Mouse (Mus musculus) large intestine, adult 2 months (tissue): ENCODE measurements around the gene Map3k7cl. TPM values are rescaled to one million over a fixed set of nuclear protein-coding genes. Genes with fewer than 3 reads are reported as not detected.

ENCODE experiments used
- DNase-seq: peaks from one replicate; pipeline ENCODE4 v3.0.0-alpha.2; 2012; ENCODE audit warnings: low read depth, low spot score
- WGBS: fragments of 180-500 bp; shearing (Covaris S2); methylation state at CpG from one replicate; pipeline ENCODE4 v1.1.7; 2018; 5-methylcytosine and 5-hydroxymethylcytosine counted together
- polyA plus RNA-seq: library from polyadenylated mRNA; depleted of rRNA; stranded (reverse); fragments of >200 nt; gene quantifications from 2 replicates; pipeline ENCODE4 v1.2.3, GENCODE M21; 2012

Map3k7cl gene
- polyA plus RNA-seq, 1 experiment: 0.41 TPM

GRCm38 (mm10) chr16:87582776-87583175 lies 29.6 kb downstream of the Map3k7cl start:
- 78% methylated on average over 6 of the region's 6 CpGs for WGBS
- DNase-seq: no peak

- DNase-seq: no peak
- WGBS: 62% methylated on average over 7 of the region's 7 CpGs
Measured at GRCm38 (mm10) chr16:87584618-87585017, 31.5 kb downstream of the Map3k7cl start.

GRCm38 (mm10) chr16:87585548-87586262 lies 32.6 kb downstream of the Map3k7cl start:
- 71% methylated on average over 8 of the region's 8 CpGs for WGBS
- no peak for DNase-seq

GRCm38 (mm10) chr16:87587843-87588242 lies 34.7 kb downstream of the Map3k7cl start:
- 91% methylated on average over 8 of the region's 8 CpGs for WGBS
- DNase-seq: no peak

GRCm38 (mm10) chr16:87594145-87594544 lies 41.0 kb downstream of the Map3k7cl start:
- no peak for DNase-seq
- 69% methylated on average over 10 of the region's 10 CpGs for WGBS

- DNase-seq: no peak
- 83% methylated on average over 12 of the region's 12 CpGs for WGBS
Measured at GRCm38 (mm10) chr16:87595149-87595548, 42.0 kb downstream of the Map3k7cl start.

- peak; percentile 65 for DNase-seq
- 17% methylated on average over 17 of the region's 17 CpGs for WGBS
Measured at GRCm38 (mm10) chr16:87602717-87603526, 49.8 kb downstream of the Map3k7cl start.

- WGBS: 27% methylated on average over 9 of the region's 9 CpGs
- no peak for DNase-seq
Measured at GRCm38 (mm10) chr16:87604002-87604401, 50.9 kb downstream of the Map3k7cl start.

- 76% methylated on average over 2 of the region's 2 CpGs for WGBS
- DNase-seq: no peak
Measured at GRCm38 (mm10) chr16:87604883-87605282, 51.8 kb downstream of the Map3k7cl start.

- WGBS: 90% methylated on average over 1 of the region's 1 CpGs
- DNase-seq: no peak
Measured at GRCm38 (mm10) chr16:87607383-87607782, 54.3 kb downstream of the Map3k7cl start.

GRCm38 (mm10) chr16:87607959-87608358 lies 54.8 kb downstream of the Map3k7cl start:
- no peak for DNase-seq
- WGBS: 90% methylated on average over 6 of the region's 6 CpGs

- 57% methylated on average over 5 of the region's 5 CpGs for WGBS
- DNase-seq: no peak
Measured at GRCm38 (mm10) chr16:87610142-87610541, 57.0 kb downstream of the Map3k7cl start.

- no peak for DNase-seq
- 84% methylated on average over 21 of the region's 21 CpGs for WGBS
Measured at GRCm38 (mm10) chr16:87610556-87611295, 57.6 kb downstream of the Map3k7cl start.

- DNase-seq: no peak
- 69% methylated on average over 14 of the region's 14 CpGs for WGBS
Measured at GRCm38 (mm10) chr16:87611420-87611819, 58.3 kb downstream of the Map3k7cl start.

- WGBS: 52% methylated on average over 15 of the region's 15 CpGs
- no peak for DNase-seq
Measured at GRCm38 (mm10) chr16:87612218-87612838, 59.2 kb downstream of the Map3k7cl start.

GRCm38 (mm10) chr16:87617377-87617776 lies 64.2 kb downstream of the Map3k7cl start:
- 69% methylated on average over 6 of the region's 6 CpGs for WGBS
- DNase-seq: no peak

- WGBS: 91% methylated on average over 3 of the region's 3 CpGs
Measured at GRCm38 (mm10) chr16:87621246-87621645, 68.1 kb downstream of the Map3k7cl start.

GRCm38 (mm10) chr16:87623881-87624280 lies 70.8 kb downstream of the Map3k7cl start:
- 86% methylated on average over 5 of the region's 5 CpGs for WGBS
- DNase-seq: no peak

More at GRCm38 (mm10) chr16:87621246-87621645, 68.1 kb downstream of the Map3k7cl start:
- DNase-seq: no peak

GRCm38 (mm10) chr16:87624937-87625336 lies 71.8 kb downstream of the Map3k7cl start:
- no peak for DNase-seq
- 81% methylated on average over 2 of the region's 2 CpGs for WGBS

- peak; percentile 69 for DNase-seq
Measured at GRCm38 (mm10) chr16:87625341-87625740, 72.2 kb downstream of the Map3k7cl start.

More at GRCm38 (mm10) chr16:87625341-87625740, 72.2 kb downstream of the Map3k7cl start:
- WGBS: 26% methylated on average over 3 of the region's 3 CpGs
